Mouse (Mus musculus): ENCODE data around the gene 9930022D16Rik.

Gene 9930022D16Rik

DNA sequence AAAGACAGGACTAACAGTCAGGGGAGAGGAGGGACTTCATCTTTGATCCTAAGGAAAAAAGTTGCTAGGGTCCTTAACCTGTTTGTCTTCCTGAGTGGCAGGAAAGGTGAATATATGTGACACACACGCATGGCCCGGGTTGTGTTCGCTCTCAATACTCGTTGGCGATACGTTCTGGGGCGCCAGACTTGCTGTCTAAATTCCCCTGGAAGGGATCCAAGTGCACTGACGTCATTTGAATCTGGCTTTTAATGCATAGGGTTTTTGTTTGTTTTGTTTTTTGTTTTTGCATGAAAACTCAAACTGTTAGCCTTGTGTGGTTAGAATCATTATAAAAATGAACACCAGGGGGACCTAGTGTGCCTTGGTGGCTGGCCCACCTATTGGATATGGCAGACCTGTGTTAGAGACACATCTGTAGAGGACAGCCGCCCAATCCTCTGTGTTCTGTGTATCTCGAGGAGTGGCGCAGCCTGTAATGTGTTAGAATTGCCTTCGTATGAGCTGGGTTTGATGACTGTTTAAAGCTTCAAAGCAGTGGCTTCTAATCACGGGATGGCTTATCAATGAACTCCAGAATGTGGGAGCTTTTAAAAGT lies 31.8 kb downstream of the 9930022D16Rik start:
- no peak for DNase-seq (ENCODE audit: low spot score in 2 of 2)

- DNase-seq (ENCODE audit: low spot score in 2 of 2) = no peak
Measured at GRCm38 (mm10) chr11:109451169-109451568, 37.5 kb downstream of the 9930022D16Rik start.

- no peak for DNase-seq (ENCODE audit: low spot score in 2 of 2)
Measured at GRCm38 (mm10) chr11:109456261-109456660, 42.5 kb downstream of the 9930022D16Rik start.

- no peak for DNase-seq (ENCODE audit: low spot score in 2 of 2)
Measured at GRCm38 (mm10) chr11:109458165-109458564, 44.4 kb downstream of the 9930022D16Rik start.

DNA sequence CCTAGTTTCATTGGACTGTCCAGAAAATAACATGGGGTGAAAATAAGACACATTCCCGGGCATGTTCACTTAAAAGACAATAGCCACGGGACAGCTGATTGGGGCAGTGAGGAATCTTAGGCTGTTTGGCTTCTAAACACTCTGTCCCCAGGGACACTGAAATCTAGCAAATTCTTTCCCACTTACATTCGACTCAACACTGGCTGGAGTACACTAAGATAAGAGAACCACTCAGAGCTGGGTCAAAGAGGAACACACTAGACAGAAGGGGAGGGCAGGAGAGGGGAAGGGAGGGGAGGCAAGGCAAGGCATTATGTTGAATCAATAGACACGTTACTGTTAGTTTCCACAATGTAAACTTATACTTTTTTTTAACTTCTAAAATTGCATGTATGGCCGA lies 46.9 kb downstream of the 9930022D16Rik start:
- no peak for DNase-seq (ENCODE audit: low spot score in 2 of 2)

DNA sequence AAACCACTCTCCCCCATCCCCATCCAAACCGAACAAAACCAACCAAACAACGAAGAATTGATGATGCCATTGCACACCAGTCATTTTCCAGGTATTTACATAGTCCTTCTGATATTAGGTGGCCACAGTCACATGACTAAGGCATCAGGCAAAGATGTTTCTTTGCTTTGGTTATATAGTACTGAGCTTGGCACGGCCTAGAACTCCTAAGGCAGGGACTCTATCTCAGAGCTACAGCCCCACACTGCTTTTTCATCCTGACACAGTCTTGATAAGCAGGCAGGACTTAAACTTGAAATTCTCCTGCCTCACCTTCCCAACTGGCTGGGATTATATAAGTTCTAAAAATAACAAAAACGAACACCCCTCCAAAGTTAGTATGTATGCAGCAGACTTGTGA lies 51.4 kb downstream of the 9930022D16Rik start:
- no peak for DNase-seq (ENCODE audit: low spot score in 2 of 2)

- no peak for DNase-seq (ENCODE audit: low spot score in 2 of 2)
Measured at GRCm38 (mm10) chr11:109466987-109467386, 53.3 kb downstream of the 9930022D16Rik start.

DNA sequence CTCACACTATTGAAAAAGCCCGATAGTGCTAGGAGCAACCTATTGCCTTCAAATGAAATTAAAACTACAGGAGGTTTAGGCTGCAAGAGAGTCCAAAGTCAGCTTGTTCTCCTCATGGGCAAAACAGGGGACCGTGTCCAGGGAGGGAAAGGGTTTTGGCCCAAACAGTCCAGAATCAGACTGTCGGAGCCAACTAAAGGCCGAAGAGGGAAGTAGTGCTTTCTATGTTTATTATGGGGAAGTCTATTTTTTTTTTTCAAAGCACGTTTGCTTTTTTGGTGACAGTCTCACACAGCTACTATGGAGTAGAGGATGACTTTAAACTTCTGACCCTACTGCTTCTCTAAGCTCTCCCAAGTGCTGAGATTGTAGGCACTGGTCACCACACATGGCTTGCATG lies 54.4 kb downstream of the 9930022D16Rik start:
- no peak for DNase-seq (ENCODE audit: low spot score in 2 of 2)
